ENCODE assay signal across 28 mouse cellular contexts in genomic region chr2:26082883-26083282, GRCm38 (mm10). TPM values are rescaled to one million over a fixed set of nuclear protein-coding genes. Genes with fewer than 3 reads are reported as not detected.
DNase-seq lines count a peak whose midpoint lies in the region; ATAC-seq and TF ChIP-seq lines count a peak whose summit lies in the region.
"Had no signal": no experiment of that assay in that cellular context is flagged by ENCODE, and none has a peak within 500 bp of the region (broad histone marks: within the 10 kb centered on the region; RNA-seq: fewer than 3 reads in every experiment).

No protein-coding gene starts in this region.

- no peak overlapping the region for H3K4me2 ChIP-seq in lung, embryonic 14.5 days
- H3K4me2 ChIP-seq in CH12.LX (ENCODE audit: insufficient read depth, low read depth, poor library complexity, severe bottlenecking) = no peak overlapping the region
- H3K4me2 ChIP-seq in kidney, embryonic 15.5 days = no peak overlapping the region
- H3K4me2 ChIP-seq: embryonic facial prominence, embryonic 12.5 days; embryonic facial prominence, embryonic 15.5 days; forebrain, embryonic 12.5 days; forebrain, embryonic 15.5 days; heart, embryonic 13.5 days; hindbrain, embryonic 13.5 days; intestine, embryonic 15.5 days had no signal

- in situ Hi-C loops in CH12.LX (cut with MboI; ENCODE audit: low pct_ligation_motif_present, low pct_unique_long_range_greater_than_20kb, low sequenced_read_pairs) = no loop called here

- no peak for TF ChIP-seq CTCF in lung, embryonic 14.5 days (IDR thresholded peaks at IDR 0.05; ENCODE audit: low read depth)
- TF ChIP-seq CTCF in CH12.LX (conservative IDR thresholded peaks at IDR 0.05 in 1 of 2, IDR thresholded peaks at IDR 0.05 in 1 of 2; ENCODE audit: low read depth in 2 of 2, low read length in 2 of 2) = peak in 1 of 2 experiments; percentile 47; a peak in 2 of 4 replicates

- dilution Hi-C loops in CH12.LX (cut with MboI; ENCODE audit: extremely low pct_ligation_motif_present, extremely low pct_unique_long_range_greater_than_20kb, low sequenced_read_pairs) = no loop called here

- no peaks in the 10 kb centered on the region for H3K79me2 ChIP-seq in CH12.LX (replicated peaks; ENCODE audit: control insufficient read depth, extremely low read depth, insufficient read depth, poor library complexity, severe bottlenecking)

- no peaks in the 10 kb centered on the region for H3K27me3 ChIP-seq in lung, embryonic 14.5 days (ENCODE audit: insufficient read depth, low read length)
- H3K27me3 ChIP-seq in CH12.LX (replicated peaks) = peaks cover 2% of the 10 kb centered on the region
- H3K27me3 ChIP-seq in kidney, embryonic 15.5 days = no peaks in the 10 kb centered on the region
- H3K27me3 ChIP-seq: embryonic facial prominence, embryonic 12.5 days; embryonic facial prominence, embryonic 15.5 days; forebrain, embryonic 12.5 days; forebrain, embryonic 15.5 days; heart, embryonic 13.5 days; hindbrain, embryonic 13.5 days; intestine, embryonic 15.5 days had no signal

- 53% methylated on average over 4 of the region's 4 CpGs for WGBS in lung, embryonic 14.5 days
- 62% methylated on average over 4 of the region's 4 CpGs for WGBS in kidney, embryonic 15.5 days

- no peak overlapping the region for H3K4me3 ChIP-seq in lung, embryonic 14.5 days (ENCODE audit: low read depth, low read length)
- no peak overlapping the region for H3K4me3 ChIP-seq in CH12.LX (replicated peaks in 1 of 3; ENCODE audit: low read depth in 2 of 3, low read length in 2 of 3, poor library complexity in 1 of 3)
- H3K4me3 ChIP-seq in kidney, embryonic 15.5 days (replicated peaks) = no peak overlapping the region
- H3K4me3 ChIP-seq: embryonic facial prominence, embryonic 12.5 days; embryonic facial prominence, embryonic 15.5 days; erythroblast, embryonic 14.5 days; forebrain, embryonic 12.5 days; forebrain, embryonic 15.5 days; heart, embryonic 10.5 days; heart, embryonic 13.5 days; hindbrain, embryonic 10.5 days; hindbrain, embryonic 13.5 days; intestine, embryonic 15.5 days had no signal

- no peak for ATAC-seq in lung, embryonic 14.5 days (ENCODE audit: insufficient read depth)
- no peak for ATAC-seq in kidney, embryonic 15.5 days (replicated peaks; ENCODE audit: low FRiP score)
- ATAC-seq: activated CD4-positive, CD25-positive, alpha-beta regulatory T cell, adult 4 months; forebrain, embryonic 15.5 days; hindbrain, embryonic 16.5 days; intestine, embryonic 15.5 days had no signal

- no peak overlapping the region for H3K9ac ChIP-seq in lung, embryonic 14.5 days
- no peak overlapping the region for H3K9ac ChIP-seq in CH12.LX (ENCODE audit: insufficient read depth, low read depth)
- H3K9ac ChIP-seq in kidney, embryonic 15.5 days = no peak overlapping the region
- H3K9ac ChIP-seq: embryonic facial prominence, embryonic 12.5 days; embryonic facial prominence, embryonic 15.5 days; forebrain, embryonic 12.5 days; forebrain, embryonic 15.5 days; heart, embryonic 13.5 days; hindbrain, embryonic 13.5 days; intestine, embryonic 15.5 days had no signal

- peak; percentile 72 for DNase-seq in heart, adult 11 months
- DNase-seq in heart, postnatal 4 days = no peak
- peak; percentile 8 for DNase-seq in lung, embryonic 14.5 days
- no peak for DNase-seq in lung, adult 18-20 months
- DNase-seq in CH12.LX (ENCODE audit: extremely low read depth) = no peak
- DNase-seq in cerebellum, postnatal 10 days = no peak
- DNase-seq: adrenal gland, adult 8-10 months; adrenal gland, postnatal 25 days; B cell, adult 2 months; cerebellum, adult 11-12 months; cerebellum, adult 8-10 months; cerebellum, postnatal 14 days; gastrocnemius, postnatal 14 days; heart, adult 18-20 months; kidney, adult 11 months had no signal

- no peak for TF ChIP-seq EP300 in CH12.LX (IDR thresholded peaks at IDR 0.05; ENCODE audit: low read length)

- no peaks in the 10 kb centered on the region for H3K36me3 ChIP-seq in lung, embryonic 14.5 days (ENCODE audit: insufficient read depth)
- no peaks in the 10 kb centered on the region for H3K36me3 ChIP-seq in CH12.LX (replicated peaks in 1 of 2; ENCODE audit: control insufficient read depth in 1 of 2, insufficient read depth in 1 of 2, low read length in 1 of 2)
- no peaks in the 10 kb centered on the region for H3K36me3 ChIP-seq in kidney, embryonic 15.5 days
- H3K36me3 ChIP-seq: embryonic facial prominence, embryonic 12.5 days; embryonic facial prominence, embryonic 15.5 days; forebrain, embryonic 12.5 days; forebrain, embryonic 15.5 days; heart, embryonic 10.5 days; hindbrain, embryonic 10.5 days; intestine, embryonic 15.5 days had no signal

- H3K27ac ChIP-seq in lung, embryonic 14.5 days (ENCODE audit: low read depth) = no peak overlapping the region
- H3K27ac ChIP-seq in CH12.LX (ENCODE audit: insufficient read depth, low read depth) = no peak overlapping the region
- H3K27ac ChIP-seq in kidney, embryonic 15.5 days = no peak overlapping the region
- H3K27ac ChIP-seq: embryonic facial prominence, embryonic 12.5 days; embryonic facial prominence, embryonic 15.5 days; forebrain, embryonic 12.5 days; forebrain, embryonic 15.5 days; heart, embryonic 10.5 days; heart, embryonic 13.5 days; hindbrain, embryonic 10.5 days; hindbrain, embryonic 13.5 days; intestine, embryonic 15.5 days had no signal

- H3K4me1 ChIP-seq in lung, embryonic 14.5 days (ENCODE audit: insufficient read depth) = no peaks in the 10 kb centered on the region
- H3K4me1 ChIP-seq in CH12.LX (ENCODE audit: control insufficient read depth in 1 of 2, insufficient read depth in 2 of 2) = peaks cover 0 to 11% of the 10 kb centered on the region in 2 experiments; a peak in 2 of 4 replicates
- peaks cover 4% of the 10 kb centered on the region; the same call in 1 of the 2 replicates for H3K4me1 ChIP-seq in kidney, embryonic 15.5 days
- H3K4me1 ChIP-seq: embryonic facial prominence, embryonic 15.5 days; forebrain, embryonic 12.5 days; forebrain, embryonic 15.5 days; hindbrain, embryonic 10.5 days; intestine, embryonic 15.5 days had no signal

- TF ChIP-seq POLR2A in CH12.LX (IDR thresholded peaks at IDR 0.05; ENCODE audit: low read depth, low read length) = no peak

- no peaks in the 10 kb centered on the region for H3K9me3 ChIP-seq in lung, embryonic 14.5 days (ENCODE audit: low read depth, low read length)
- no peaks in the 10 kb centered on the region for H3K9me3 ChIP-seq in CH12.LX (replicated peaks; ENCODE audit: low read length)
- H3K9me3 ChIP-seq in kidney, embryonic 15.5 days (replicated peaks) = no peaks in the 10 kb centered on the region
- H3K9me3 ChIP-seq: embryonic facial prominence, embryonic 12.5 days; embryonic facial prominence, embryonic 15.5 days; forebrain, embryonic 12.5 days; forebrain, embryonic 15.5 days; heart, embryonic 10.5 days; heart, embryonic 13.5 days; hindbrain, embryonic 10.5 days; hindbrain, embryonic 13.5 days; intestine, embryonic 15.5 days had no signal

- peak; percentile 42 for TF ChIP-seq RAD21 in CH12.LX (IDR thresholded peaks at IDR 0.05; ENCODE audit: low read depth, low read length)

TF ChIP-seq in CH12.LX, 34 proteins besides CTCF, POLR2A, EP300 and RAD21:
- TF ChIP-seq NRF1 (IDR thresholded peaks at IDR 0.05; ENCODE audit: low read depth, low read length) (no peak), SMC3 (IDR thresholded peaks at IDR 0.05; ENCODE audit: low read depth, low read length) (peak; percentile 30; the same call in 1 of the 2 replicates), MAZ (IDR thresholded peaks at IDR 0.05; ENCODE audit: low read depth, low read length) (no peak)

RNA-seq across cellular contexts. Expression of gene Nacc2, which starts 40.1 kb away (rescaled TPM):
- 10 to 100 TPM; 11.1 to 11.4 TPM for total RNA-seq in heart, postnatal 4 days (2021)
- polyA plus RNA-seq in lung, embryonic 14.5 days (2014; fragmentation: Nextera tagmentation; extraction: Ambion mirVana) = 8.6 and 9.4 TPM in 2 replicates
- total RNA-seq in CH12.LX (2012; rRNA removed) = 1.6 and 2.3 TPM in 2 replicates
- 0.59 and 0.88 TPM in 2 replicates for total RNA-seq in CH12.LX (2014; rRNA removed)
- polyA plus RNA-seq in CH12.LX (2012; ENCODE audit: insufficient read length, low read depth) = 1.1 TPM in 2 replicates
- 8.7 and 10.5 TPM in 2 replicates for polyA plus RNA-seq in kidney, embryonic 15.5 days (2015; fragmentation: Nextera tagmentation; extraction: Ambion mirVana)

Comparison
In these comparisons a context has a peak if more than half of its experiments do, and no peak if none do; other contexts are left out.
1. DNase-seq: peak in heart, adult 11 months (single experiment) and lung, embryonic 14.5 days (single experiment); none in heart, postnatal 4 days (single experiment), lung, adult 18-20 months (0 of 2), CH12.LX (single experiment) and cerebellum, postnatal 10 days (0 of 2).